Comparison of ENCODE assay signal across 25 mouse cellular contexts in the genomic region with DNA sequence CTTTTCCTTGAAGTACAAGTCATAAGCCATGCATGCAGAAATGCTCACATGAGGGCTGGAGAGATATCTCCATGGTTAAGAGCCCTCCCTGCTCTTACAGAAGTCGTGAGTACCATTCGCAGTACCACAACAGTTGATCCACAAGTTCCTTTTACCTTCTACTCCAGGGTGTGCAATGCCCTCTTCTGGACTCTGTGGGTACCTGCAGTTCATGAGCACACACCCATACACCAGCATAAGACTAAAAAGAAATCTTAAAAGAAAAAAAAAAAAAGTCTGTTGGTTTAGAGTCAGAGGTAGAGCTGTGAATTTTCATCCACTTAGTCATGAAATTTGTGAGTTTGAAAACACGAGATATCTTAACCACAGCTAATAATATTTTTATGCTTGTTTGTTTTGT. TPM values are rescaled to one million over a fixed set of nuclear protein-coding genes. Genes with fewer than 3 reads are reported as not detected.
A peak's percentile ranks its signal among the peaks of the same experiment; 100 is the strongest.
DNase-seq lines count a peak whose midpoint lies in the region; ATAC-seq and TF ChIP-seq lines count a peak whose summit lies in the region.
"Had no signal": no experiment of that assay in that cellular context is flagged by ENCODE, and none has a peak within 500 bp of the region (broad histone marks: within the 10 kb centered on the region; RNA-seq: fewer than 3 reads in every experiment).

No protein-coding gene starts in this region.

- WGBS in heart, embryonic 15.5 days, result 87% methylated on average over 3 of the region's 3 CpGs
- WGBS in lung, postnatal 0 days, result 88% methylated on average over 3 of the region's 3 CpGs

- H3K36me3 ChIP-seq in heart, embryonic 15.5 days, result peaks cover 20% of the 10 kb centered on the region
- H3K36me3 ChIP-seq in lung, postnatal 0 days (ENCODE audit: insufficient read depth, low read length), result no peaks in the 10 kb centered on the region; the same call in 1 of the 2 replicates
- H3K36me3 ChIP-seq: forebrain, embryonic 15.5 days; G1E; intestine, embryonic 15.5 days; neural tube, embryonic 12.5 days had no signal

- intact Hi-C loops in heart, postnatal 14 days (cut with DNase I), result no loop called here

- no peak overlapping the region for H3K4me3 ChIP-seq in heart, embryonic 15.5 days
- no peak overlapping the region for H3K4me3 ChIP-seq in lung, postnatal 0 days (ENCODE audit: low read depth, low read length)
- H3K4me3 ChIP-seq: forebrain, embryonic 15.5 days; heart, embryonic 12.5 days; intestine, embryonic 15.5 days; midbrain, embryonic 10.5 days; myocyte; neural tube, embryonic 12.5 days had no signal

- no peaks in the 10 kb centered on the region for H3K9me3 ChIP-seq in heart, embryonic 15.5 days (replicated peaks)
- H3K9me3 ChIP-seq in lung, postnatal 0 days (ENCODE audit: low read length), result no peaks in the 10 kb centered on the region
- H3K9me3 ChIP-seq: forebrain, embryonic 15.5 days; heart, embryonic 12.5 days; intestine, embryonic 15.5 days; midbrain, embryonic 10.5 days; neural tube, embryonic 12.5 days had no signal

- no peak overlapping the region for H3K4me2 ChIP-seq in heart, embryonic 15.5 days
- H3K4me2 ChIP-seq in lung, postnatal 0 days (replicated peaks; ENCODE audit: low read depth, low read length), result no peak overlapping the region
- H3K4me2 ChIP-seq: forebrain, embryonic 15.5 days; heart, embryonic 12.5 days; hindbrain, embryonic 14.5 days; intestine, embryonic 15.5 days; neural tube, embryonic 12.5 days had no signal

- no peak for DNase-seq in heart, postnatal 14 days
- DNase-seq in lung, postnatal 0 days (ENCODE audit: low spot score), result no peak
- no peak for DNase-seq in lung, postnatal 36 days
- peak; percentile 59 for DNase-seq in ZHBTc4 (ENCODE audit: low read depth, low spot score)
- no peak for DNase-seq in layer of hippocampus, adult 9-10 months (ENCODE audit: low spot score)
- DNase-seq: B cell, adult 2 months; cerebellum, adult 8-10 months; cerebellum, postnatal 25 days; layer of hippocampus, postnatal 36 days; left cerebral cortex, postnatal 4 days; right cerebral cortex, adult 18-20 months; right cerebral cortex, postnatal 4 days; thymus, postnatal 4 days had no signal

- H3K4me1 ChIP-seq in heart, embryonic 15.5 days (replicated peaks), result peaks cover 7% of the 10 kb centered on the region
- no peaks in the 10 kb centered on the region for H3K4me1 ChIP-seq in lung, postnatal 0 days (ENCODE audit: insufficient read depth, low read depth, low read length)
- H3K4me1 ChIP-seq: forebrain, embryonic 15.5 days; intestine, embryonic 15.5 days; midbrain, embryonic 10.5 days; neural tube, embryonic 12.5 days had no signal

- ATAC-seq in heart, embryonic 15.5 days (replicated peaks; ENCODE audit: insufficient number of reproducible peaks, insufficient read depth, low FRiP score, low read depth), result no peak
- ATAC-seq in lung, postnatal 0 days, result no peak
- no peak for ATAC-seq in inflammation-experienced regulatory T-cells, adult 6 months
- ATAC-seq: forebrain, embryonic 15.5 days; intestine, embryonic 15.5 days had no signal

- H3K27ac ChIP-seq in heart, embryonic 15.5 days, result peak overlapping the region; percentile 44; the same call in 1 of the 2 replicates
- H3K27ac ChIP-seq in lung, postnatal 0 days (ENCODE audit: low read length), result no peak overlapping the region
- H3K27ac ChIP-seq: forebrain, embryonic 15.5 days; hindbrain, embryonic 14.5 days; intestine, embryonic 15.5 days; kidney, postnatal 0 days; liver, embryonic 14.5 days; midbrain, embryonic 10.5 days; neural tube, embryonic 12.5 days had no signal

- H3K9ac ChIP-seq in heart, embryonic 15.5 days, result no peak overlapping the region
- H3K9ac ChIP-seq in lung, postnatal 0 days (replicated peaks; ENCODE audit: low read depth), result no peak overlapping the region
- H3K9ac ChIP-seq: forebrain, embryonic 15.5 days; heart, embryonic 12.5 days; hindbrain, embryonic 14.5 days; intestine, embryonic 15.5 days; liver, embryonic 14.5 days; neural tube, embryonic 12.5 days had no signal

- no peak for TF ChIP-seq EP300 in lung, postnatal 0 days (IDR thresholded peaks at IDR 0.05)

- H3K27me3 ChIP-seq in heart, embryonic 15.5 days, result no peaks in the 10 kb centered on the region
- no peaks in the 10 kb centered on the region for H3K27me3 ChIP-seq in lung, postnatal 0 days (replicated peaks; ENCODE audit: insufficient read depth, low read length)
- H3K27me3 ChIP-seq: forebrain, embryonic 15.5 days; heart, embryonic 12.5 days; intestine, embryonic 15.5 days; neural tube, embryonic 12.5 days had no signal

- peak; percentile 7; the same call in 1 of the 2 replicates for TF ChIP-seq CTCF in lung, postnatal 0 days (IDR thresholded peaks at IDR 0.05)

RNA-seq across cellular contexts. Expression of gene Cyp39a1, which starts 39.5 kb away (rescaled TPM):
- 48.3 and 57.1 TPM in 2 replicates for polyA plus RNA-seq in heart, embryonic 15.5 days (2015; fragmentation: Nextera tagmentation; extraction: Ambion mirVana)
- total RNA-seq in heart, postnatal 14 days (2021), result 1 to 10 TPM; 6.2 to 6.5 TPM
- polyA plus RNA-seq in lung, postnatal 0 days (2015; fragmentation: Nextera tagmentation; extraction: Ambion mirVana), result 26.1 and 31.1 TPM in 2 replicates
- 1 to 10 TPM in 2 of 3 experiments, under 1 TPM in 1; 0.71 to 1.4 (median 1.2) TPM for polyA plus RNA-seq in inflammation-experienced regulatory T-cells, adult 6 months (2017; shearing (Covaris generic))
- total RNA-seq: G1E had no signal
- polyA plus RNA-seq: G1E had no signal

RNA-seq across cellular contexts. Expression of gene Slc25a27, which starts 39.7 kb away (rescaled TPM):
- polyA plus RNA-seq in heart, embryonic 15.5 days (2015; fragmentation: Nextera tagmentation; extraction: Ambion mirVana), result 18.3 and 19.8 TPM in 2 replicates
- 1 to 10 TPM; 3.6 to 4.8 TPM for total RNA-seq in heart, postnatal 14 days (2021)
- 12.0 and 15.3 TPM in 2 replicates for polyA plus RNA-seq in lung, postnatal 0 days (2015; fragmentation: Nextera tagmentation; extraction: Ambion mirVana)
- polyA plus RNA-seq in inflammation-experienced regulatory T-cells, adult 6 months (2017; shearing (Covaris generic)), result 1 to 10 TPM; 1.6 to 3.6 (median 2.8) TPM
- polyA plus RNA-seq: G1E had no signal

Comparison
In these comparisons a context has a peak if more than half of its experiments do, and no peak if none do; other contexts are left out.
1. RNA of gene Cyp39a1, which starts 39.5 kb away (polyA plus RNA-seq): 48.3 to 57.1 TPM in heart, embryonic 15.5 days and 26.1 to 31.1 TPM in lung, postnatal 0 days; 0.71 to 1.4 TPM in inflammation-experienced regulatory T-cells, adult 6 months; every median in the first group is over 10 times any median in the second.